Mouse (Mus musculus): ENCODE measurements at regions not wholly inside any gene's neighbourhood (a gene's known extent, or its start where the extent isn't known, plus 50 kb on each side); places are given as distances from the start of the nearest gene placed in this dataset.
"Not testable (repeated sequence)": the region's sequence is repeated elsewhere in the genome, so short reads cannot be mapped to it uniquely, and the experiment has no call there.

DNA sequence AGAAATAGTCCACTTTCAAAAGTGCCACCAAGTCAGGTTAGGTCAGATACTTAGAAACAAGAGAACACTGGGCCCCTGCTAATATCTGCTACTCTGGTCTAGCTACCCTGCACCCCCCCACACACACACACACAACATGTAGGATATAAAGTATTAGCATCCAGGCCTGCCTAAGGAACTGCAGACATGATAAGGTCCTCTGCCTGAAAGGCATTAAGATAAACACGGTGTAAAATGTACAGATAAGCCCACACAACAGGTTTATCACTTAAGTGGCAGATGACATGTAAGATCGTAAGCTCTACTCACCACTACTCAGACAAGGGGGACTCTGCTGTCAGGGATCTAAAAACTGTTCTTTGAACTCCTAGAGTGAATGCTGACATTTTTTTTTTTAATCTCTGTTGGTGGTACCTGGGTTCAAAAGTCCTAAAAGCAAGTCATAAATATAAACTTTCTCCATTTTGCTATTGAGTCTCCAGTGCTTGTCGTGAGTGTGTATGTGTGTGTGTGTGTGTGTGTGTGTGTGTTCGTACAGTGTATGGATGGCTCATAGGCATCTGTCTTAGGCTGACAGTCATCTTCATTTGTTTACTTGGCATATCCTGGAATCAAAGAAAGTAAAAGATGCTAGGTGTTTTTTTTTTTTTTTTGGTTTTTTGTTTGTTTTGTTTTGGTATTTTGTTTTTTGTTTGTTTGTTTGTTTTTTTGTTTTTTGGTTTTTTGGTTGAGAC, 52.2 kb downstream of the Gm9817 start:
- no peak for DNase-seq (ENCODE audit: extremely low spot score in 1 of 2, low spot score in 1 of 2)

DNA sequence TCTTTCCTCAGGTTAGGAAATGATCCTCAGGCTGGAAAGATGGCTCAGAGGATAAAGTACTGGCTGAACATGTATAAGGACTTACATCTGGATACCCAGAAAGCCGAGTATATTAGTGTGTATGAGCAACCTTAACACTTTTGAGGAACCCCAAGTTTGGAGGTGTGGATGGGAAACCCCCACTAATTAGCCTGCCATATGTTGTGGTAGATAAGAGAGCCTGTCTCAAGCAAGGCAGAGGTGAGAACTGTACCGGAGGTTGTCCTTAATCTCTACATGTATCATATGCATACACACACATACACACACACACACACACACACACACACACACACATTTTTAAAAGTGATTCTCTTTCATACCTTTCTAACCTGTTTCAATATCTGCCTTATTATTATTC, 62.1 kb downstream of the Gm9817 start:
- DNase-seq (ENCODE audit: extremely low spot score in 1 of 2, low spot score in 1 of 2), result no peak

DNA sequence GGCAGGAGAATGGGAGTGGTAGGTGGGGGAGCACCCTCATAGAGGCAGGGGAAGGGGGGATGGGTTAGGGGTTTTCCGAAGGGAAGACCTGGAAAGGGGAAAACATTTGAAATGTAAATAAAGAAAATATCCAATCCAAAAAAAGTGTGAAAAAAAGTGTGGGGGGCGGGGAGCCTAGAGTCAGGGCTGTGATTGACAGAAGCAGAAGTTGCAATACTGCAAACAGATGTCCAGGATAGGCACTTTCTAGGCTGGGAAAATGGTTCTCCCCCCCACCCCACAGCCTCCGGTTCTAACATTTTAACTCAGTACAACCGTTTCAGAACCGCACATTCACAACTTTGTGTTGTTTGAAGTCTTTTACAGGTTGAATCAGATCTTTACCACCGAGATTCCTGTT, 66.6 kb downstream of the Gm9817 start:
- DNase-seq (ENCODE audit: extremely low spot score in 1 of 2, low spot score in 1 of 2), result no peak

DNA sequence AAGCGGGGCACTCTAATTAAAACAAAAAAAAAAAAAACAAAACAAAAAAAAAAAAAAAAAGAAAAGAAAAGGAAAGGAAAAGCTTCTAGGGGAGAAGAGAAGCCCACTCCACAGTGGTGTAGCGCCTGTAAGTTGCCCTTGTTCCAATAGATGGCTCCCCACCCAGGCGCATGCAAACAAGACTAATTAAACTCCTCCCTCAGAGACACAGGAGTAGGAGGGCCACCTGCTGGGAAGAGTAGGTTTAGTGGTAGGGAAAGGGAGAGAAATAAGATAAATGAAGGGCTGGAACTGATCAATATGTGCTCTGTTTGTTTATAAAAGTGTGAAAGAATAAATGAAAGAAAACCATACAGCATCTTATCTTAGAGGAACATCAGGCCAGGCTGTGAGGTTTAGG, 77.7 kb downstream of the Gm9817 start:
- DNase-seq (ENCODE audit: extremely low spot score in 1 of 2, low spot score in 1 of 2), result no peak

DNA sequence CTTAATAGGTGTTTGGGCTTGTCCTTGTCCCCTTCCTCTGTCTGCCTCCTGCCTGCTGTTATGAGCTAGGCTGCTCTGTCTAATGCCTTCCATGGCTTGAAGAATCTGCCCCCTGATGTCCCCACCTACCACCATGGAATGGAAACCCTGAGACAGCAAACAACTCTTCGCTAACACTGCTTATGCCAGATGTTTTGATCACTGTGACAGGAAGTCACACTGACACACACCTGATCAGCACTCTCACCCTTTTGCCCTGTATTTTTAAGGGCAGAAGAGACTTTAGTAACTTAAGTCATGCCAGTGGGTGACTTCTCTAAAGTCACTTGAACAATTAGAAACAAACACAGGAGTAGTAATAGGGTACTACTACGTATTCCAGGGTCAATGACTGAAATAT, 78.5 kb downstream of the Gm9817 start:
- DNase-seq (ENCODE audit: extremely low spot score in 1 of 2, low spot score in 1 of 2), result no peak

DNA sequence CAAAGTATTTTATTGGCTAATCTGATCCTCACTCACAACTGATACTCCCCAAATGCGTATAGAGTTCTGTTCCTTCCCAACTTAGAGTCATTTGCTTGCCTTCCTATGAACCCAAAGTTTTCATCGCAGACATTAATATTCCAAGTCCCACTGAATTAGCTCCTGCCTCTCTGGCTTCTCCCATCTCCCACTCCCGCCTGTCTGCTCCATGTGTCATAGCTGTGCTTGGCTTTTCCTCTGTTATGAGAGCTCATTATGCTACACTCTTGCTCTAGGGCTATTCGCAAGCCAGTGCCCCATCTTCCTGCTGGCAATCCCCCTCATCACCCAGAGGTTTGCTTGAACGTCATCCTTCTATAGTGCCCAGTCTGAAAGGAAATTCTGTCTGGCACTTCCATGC, 81.8 kb downstream of the Gm9817 start:
- peak in 1 of 2 experiments; percentile 8 for DNase-seq (ENCODE audit: extremely low spot score in 1 of 2, low spot score in 1 of 2)

DNA sequence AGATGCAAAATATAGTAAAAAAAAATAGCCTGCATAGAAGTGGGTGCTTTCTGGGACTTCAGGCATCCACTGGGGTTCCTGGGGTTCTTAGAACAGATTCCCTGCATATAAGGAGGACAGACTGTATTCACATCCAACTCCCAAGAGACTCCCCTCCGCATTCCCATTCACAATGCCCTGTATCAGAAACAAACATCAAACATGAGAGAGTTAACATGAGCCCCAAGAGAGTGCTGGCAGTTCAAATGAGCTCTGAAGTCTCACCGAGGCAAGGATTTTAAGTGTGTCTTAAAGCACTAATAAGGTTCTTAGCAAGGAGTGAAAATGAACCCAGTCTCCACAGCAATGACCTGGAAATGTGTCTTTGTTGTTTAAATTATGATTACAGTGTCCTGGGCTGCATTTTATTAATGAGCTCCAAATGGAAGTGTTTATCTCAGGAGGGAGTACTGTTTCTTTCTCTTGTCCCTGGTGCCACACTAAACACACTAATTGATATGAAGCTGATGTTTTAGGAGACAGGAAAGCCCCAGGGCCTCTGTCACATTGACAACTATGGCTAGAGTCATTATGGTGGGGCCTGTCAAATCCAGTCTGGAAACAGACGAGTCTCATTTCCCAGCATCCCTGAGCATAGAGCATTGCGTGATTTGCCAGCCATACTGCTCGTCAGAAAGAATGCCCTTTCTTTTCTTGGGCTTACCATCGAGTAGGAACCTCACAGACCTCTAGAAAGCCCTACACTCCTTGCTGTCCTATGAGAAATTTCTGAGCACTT, 85.7 kb downstream of the Gm9817 start:
- no peak for DNase-seq (ENCODE audit: extremely low spot score in 1 of 2, low spot score in 1 of 2)

DNA sequence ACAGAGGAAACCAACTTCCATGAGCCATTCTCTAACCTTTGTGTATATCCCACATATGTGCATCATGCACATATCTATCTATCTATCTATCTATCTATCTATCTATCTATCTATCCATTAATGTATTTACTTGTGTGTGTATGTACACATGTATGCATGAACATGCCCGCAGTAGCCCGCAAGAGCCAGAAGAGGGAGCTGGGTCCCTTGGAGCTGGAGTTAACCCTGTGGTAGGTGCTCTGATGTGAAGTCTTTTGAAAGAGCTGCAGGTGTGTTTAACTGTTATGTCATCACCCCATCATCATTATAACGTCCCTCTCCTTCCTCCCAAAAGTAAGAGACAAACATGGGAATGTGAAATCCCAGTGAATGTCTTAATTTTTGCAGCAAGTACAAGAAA, 86.7 kb downstream of the Gm9817 start:
- no peak for DNase-seq (ENCODE audit: extremely low spot score in 1 of 2, low spot score in 1 of 2)

DNA sequence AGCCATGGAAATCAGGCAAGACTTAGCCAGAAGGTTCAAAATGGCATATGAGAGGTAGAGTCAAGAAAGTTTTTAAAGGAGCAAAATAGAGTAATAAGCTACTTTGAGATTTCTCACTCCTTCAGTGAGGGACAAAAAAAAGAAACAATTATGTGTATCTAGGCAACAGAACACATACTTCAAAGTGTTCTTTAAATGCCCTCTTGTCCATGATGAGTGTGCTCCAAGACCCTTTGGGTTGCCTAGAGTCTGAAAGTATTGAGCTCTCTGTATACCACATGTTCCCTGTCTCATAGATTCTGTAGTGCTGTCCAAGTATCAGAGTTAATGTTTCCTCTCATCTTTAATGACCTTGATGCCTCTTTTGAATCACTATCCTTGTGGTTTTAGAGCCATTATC, 91.2 kb downstream of the Gm9817 start:
- no peak for DNase-seq (ENCODE audit: extremely low spot score in 1 of 2, low spot score in 1 of 2)

DNA sequence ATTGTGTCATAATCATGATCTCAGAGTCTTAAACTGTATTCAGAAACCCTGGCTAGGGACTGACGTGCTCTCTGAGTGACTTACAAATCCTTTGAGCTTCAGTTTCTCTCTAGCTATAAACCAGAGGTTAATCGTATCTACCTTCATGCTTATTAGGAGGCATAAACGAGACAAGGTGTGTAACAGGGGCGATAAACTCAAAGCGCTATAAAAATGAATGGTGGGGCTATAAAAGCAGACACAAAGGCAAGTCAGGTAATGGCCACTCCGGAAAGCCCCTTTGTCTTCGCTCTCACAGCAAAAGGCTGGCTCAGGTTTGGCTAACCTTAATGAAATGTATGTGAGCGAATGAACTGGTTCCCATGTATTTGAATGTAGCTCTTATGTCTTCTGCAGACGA, 94.6 kb downstream of the Gm9817 start:
- DNase-seq (ENCODE audit: extremely low spot score in 1 of 2, low spot score in 1 of 2), result no peak

DNA sequence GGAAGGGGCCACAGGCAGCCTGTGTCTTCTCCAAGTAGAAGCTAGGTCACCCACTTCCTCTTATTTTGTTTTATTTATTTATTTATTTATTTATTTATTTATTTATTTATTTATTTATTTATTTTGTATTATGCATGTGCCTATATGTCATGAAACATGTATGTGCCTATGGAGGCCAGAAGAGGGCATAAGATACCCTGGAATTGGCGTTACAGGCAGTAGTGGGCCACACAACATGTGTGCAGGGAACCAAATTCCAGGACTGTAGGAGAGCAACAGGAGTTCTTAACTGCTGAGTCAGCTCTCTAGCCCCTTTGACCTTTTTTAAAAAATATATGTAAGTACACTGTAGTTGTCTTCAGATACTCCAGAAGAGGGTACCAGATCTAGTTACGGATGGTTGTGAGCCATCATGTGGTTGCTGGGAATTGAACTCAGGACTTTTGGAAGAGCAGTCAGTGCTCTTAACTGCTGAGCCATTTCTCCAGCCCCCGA, 97.3 kb downstream of the Gm9817 start:
- DNase-seq (ENCODE audit: extremely low spot score in 1 of 2, low spot score in 1 of 2), result not testable (repeated sequence)

DNA sequence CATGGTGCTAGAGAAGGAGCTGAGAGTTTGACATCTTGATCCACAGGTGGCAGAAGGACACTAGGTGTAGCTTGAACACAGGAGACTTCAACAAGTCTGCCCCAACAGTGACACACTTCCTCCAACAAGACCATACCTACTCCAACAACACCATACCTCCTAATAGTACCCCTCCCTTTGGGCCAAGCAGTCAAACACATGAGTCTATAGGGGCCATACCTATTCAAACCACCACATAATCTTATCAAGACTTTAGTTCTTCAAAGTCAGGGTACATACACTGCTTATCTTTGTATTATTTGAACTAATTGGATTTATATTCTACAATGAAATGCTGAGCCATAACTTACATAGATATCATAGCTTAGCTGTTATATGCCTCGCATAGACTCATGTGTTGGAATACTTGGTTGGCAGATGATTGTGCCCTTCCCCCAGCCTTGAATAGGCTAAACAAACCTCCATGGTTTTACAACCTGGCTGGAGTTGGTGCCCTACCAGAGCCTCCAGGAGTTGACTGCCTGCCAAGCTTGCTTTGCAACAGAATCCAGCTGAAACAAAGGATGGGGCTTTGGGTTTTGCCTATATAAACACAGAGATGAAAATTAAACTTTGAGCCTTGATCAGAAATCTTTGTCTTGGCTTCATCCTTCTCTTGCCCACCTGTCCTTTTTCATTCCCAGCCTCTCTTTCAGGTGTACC, 103.2 kb downstream of the Gm9817 start:
- no peak for DNase-seq (ENCODE audit: extremely low spot score in 1 of 2, low spot score in 1 of 2)

DNA sequence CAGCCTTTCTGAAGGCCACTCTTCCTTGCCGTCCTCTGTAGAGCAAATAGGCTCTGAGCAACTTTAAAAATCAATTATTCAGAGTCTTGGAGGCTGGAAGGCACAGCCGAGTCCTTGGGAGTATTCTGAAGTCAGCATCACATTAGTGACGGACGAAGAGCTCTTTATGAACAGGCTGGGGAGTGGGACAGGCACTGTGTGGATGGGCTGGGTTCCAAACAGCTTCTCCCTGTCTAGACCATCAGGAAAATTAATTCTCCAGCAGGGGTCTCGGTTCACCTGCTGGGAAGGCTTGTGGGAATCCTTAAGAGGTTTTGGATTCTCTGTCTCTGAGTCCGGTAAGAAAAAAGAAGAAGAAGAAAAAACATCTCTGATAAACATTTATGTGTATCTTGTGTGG, 110.9 kb downstream of the Gm9817 start:
- DNase-seq (ENCODE audit: extremely low spot score in 1 of 2, low spot score in 1 of 2), result no peak

DNA sequence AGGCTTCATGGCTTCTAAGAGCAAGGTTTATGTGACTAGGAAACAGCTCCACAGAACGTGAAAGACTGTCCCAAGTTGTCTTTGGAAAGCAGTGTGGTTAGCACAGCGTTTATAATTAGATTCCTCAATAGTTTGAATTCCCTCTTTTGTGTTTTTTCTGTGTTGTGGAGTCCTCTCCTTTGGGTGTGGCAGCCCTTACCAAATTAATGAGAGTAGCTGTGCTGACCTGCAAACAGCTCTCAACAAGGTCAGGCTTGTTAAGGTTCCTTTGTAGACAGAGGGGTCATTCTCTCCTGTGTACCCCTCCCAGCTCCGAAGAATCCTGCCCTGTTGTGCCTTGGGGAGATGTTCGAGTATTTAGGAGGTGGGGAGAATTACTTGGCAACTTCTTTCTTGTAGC, 111.7 kb downstream of the Gm9817 start:
- no peak for DNase-seq (ENCODE audit: extremely low spot score in 1 of 2, low spot score in 1 of 2)

DNA sequence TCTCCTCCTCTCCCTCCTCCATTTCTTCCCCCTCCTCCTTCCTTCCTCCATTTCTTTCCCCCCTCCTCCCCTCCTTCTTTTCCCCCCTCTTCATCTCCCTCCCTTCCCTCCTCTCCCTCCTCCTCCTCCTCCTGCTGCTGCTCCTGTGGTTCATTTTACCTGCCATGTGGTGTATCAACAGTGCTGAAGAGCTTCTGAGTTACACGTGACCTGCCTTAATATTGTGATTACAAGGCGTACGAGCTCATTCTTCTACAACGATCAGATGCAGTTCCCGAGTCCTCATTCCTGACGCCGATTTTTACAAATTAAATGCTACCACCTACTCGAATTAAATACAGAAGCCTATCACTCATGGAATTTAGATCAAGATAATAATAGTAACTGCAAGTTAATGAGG, 113.6 kb downstream of the Gm9817 start:
- no peak for DNase-seq (ENCODE audit: extremely low spot score in 1 of 2, low spot score in 1 of 2)

DNA sequence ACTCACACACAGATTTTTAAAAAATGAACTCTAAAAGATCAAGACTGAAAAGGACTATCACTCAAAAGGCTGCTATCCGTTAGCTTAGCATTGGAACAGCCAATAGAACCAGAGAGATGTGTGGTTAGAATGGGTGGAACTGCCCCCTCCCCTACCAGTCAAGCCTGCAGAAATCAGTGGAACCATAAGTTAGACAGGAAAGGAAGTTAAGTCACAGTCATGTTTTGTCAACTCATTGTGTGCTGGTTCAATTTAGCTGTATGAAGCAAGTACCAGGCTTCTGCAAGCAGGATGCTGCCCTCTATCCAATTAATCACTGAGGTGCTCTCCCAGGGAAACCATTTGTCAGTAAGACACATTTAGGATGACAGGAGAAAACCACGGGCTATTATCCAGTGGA, 117.1 kb downstream of the Gm9817 start:
- no peak for DNase-seq (ENCODE audit: extremely low spot score in 1 of 2, low spot score in 1 of 2)

DNA sequence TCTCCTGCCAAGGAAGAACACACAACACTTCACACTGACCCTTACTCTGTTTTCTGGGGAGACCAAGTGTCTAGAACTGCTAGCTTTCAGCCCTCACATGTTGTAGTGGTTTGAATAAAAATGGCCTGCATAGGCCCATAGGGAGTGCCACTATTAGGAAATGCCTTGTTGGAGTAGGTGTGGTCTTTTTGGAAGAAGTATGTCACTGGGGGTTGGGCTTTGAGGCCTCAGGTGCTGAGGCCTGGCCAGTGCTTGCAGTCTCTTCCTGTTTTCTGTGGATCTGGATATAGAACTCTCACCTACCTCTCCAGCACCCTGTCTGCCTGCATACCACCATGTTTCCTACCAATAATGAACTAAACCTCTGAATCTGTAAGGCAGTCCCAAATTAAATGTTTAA, 117.9 kb downstream of the Gm9817 start:
- DNase-seq (ENCODE audit: extremely low spot score in 1 of 2, low spot score in 1 of 2), result no peak

DNA sequence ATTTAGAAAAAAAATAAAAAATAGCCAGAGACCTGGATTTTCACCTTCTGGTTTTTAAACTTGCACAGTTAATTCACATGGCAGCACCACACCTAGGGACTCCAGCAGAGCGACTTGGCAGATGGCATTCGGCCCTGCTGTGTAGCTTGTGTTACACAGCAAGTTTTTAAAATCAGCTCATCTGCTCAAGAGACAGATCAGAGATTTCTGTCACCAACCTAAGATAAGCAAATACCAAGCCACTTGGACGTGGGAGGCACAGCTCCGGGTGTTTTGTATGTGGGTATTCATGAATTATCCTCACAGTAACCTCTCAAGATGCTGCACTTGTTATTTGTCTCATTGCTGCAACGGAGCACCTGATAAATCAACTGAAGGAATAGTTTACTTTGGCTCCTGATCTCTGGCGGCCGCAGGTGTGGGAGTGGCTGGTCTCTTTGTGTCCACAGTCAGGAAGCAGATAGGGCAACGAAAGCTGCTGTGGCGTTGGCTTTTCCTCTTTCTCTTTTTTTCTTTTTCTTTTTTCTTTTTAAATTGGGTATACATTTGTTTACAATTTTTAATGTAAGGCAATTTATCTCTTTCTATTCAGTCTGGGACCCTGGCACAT, 122.1 kb downstream of the Gm9817 start:
- DNase-seq (ENCODE audit: extremely low spot score in 1 of 2, low spot score in 1 of 2), result no peak

DNA sequence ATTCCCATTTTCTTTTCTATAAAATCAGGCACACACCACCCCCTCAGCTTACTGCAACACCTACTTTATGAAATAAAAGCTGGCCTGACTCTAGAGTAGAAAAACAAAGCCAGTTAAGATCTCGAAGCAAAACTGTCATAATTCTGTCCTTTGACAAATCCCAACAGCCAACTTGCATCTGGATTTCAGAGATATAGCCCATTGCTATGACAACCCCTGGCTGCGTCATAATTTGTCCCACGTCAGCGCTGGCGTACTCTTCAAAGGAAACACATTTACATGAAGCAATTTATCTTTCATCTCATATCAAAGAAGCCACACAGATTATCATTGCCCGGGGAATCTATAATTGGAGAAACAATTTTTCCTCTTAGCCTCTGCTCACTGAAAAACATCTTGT, 126.4 kb downstream of the Gm9817 start:
- DNase-seq (ENCODE audit: extremely low spot score in 1 of 2, low spot score in 1 of 2), result no peak

DNA sequence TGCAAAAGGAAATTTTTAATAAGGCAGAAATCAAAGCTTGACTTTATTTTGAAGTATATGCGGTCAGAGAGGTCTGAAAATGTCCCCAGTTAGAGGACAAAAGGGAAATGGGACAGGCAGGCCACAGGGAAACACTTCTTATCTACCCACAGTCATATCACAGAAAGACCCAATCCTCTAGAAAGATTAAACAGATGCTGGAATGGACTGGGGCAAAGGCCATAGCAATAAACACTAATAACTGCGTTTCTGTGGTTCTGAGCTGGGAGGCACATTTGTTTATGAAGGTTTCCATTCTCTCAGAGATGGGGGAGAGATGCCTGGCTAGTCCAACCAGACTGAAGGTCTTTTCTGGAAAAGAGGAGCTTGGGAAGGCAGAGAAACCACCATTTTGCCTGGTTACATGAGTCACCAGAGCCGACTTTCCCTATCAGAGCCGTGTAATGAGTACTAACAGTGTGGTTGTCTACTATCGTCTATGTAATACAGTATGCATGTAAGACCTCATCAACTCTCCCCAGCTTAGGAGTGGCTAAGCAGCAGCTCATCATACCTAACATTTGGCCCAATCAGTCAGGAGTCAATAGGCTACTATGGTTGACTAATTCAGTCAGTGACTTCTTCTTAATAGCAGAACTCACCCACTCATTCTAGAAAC, 130.2 kb downstream of the Gm9817 start:
- DNase-seq (ENCODE audit: extremely low spot score in 1 of 2, low spot score in 1 of 2), result no peak

Measured in layer of hippocampus, postnatal 25 days (tissue).